Mouse (Mus musculus) cerebellum, adult 8-10 months (tissue): ENCODE results near the gene Gm20521.
"Not testable (repeated sequence)": the region's sequence is repeated elsewhere in the genome, so short reads cannot be mapped to it uniquely, and the experiment has no call there.

Experiments
- DNase-seq: peaks from one replicate; pipeline ENCODE4 v3.0.0; 2022

The Gm20521 gene

DNA sequence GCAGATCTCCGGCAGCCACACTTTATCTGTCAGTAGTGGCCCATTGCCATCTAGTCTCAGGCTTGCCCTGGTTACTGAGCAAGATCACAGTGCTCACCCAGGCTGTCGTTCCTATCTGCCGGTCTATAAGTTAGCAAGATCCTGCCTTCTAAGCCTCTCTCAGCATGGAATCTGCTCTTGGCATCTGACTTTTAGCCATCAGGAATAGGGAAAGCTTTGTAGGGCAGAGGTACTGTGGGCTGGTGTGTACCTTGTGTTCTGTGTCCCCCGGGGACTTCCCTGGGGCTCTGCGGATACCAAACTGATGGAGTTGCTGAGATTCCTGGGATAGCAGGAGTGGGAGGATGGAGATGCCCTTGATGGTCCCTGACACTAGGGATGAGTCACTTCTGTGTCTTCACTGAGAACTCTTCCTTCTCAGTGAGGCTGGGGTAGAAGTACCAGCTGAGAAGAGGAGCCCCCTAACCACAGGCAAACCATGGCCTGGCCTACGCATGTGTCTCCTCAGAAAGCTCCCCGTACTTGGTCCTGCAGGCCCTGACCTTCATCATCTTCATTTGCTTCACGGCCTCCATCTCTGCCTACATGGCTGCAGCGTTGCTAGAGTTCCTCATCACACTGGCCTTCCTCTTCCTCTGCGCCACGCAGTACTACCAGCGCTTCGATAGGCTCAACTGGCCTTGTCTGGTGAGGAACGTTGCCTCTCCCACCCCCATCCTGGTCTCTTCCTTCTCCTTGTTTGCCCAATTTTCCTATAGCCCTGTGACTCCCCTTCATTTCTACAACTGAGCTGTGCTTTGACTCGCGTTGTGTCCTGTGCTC is 54.3 kb downstream of the Gm20521 start:
- no peak for DNase-seq

- no peak for DNase-seq
Measured at GRCm38 (mm10) chr14:54938431-54939219, 55.4 kb downstream of the Gm20521 start.

DNA sequence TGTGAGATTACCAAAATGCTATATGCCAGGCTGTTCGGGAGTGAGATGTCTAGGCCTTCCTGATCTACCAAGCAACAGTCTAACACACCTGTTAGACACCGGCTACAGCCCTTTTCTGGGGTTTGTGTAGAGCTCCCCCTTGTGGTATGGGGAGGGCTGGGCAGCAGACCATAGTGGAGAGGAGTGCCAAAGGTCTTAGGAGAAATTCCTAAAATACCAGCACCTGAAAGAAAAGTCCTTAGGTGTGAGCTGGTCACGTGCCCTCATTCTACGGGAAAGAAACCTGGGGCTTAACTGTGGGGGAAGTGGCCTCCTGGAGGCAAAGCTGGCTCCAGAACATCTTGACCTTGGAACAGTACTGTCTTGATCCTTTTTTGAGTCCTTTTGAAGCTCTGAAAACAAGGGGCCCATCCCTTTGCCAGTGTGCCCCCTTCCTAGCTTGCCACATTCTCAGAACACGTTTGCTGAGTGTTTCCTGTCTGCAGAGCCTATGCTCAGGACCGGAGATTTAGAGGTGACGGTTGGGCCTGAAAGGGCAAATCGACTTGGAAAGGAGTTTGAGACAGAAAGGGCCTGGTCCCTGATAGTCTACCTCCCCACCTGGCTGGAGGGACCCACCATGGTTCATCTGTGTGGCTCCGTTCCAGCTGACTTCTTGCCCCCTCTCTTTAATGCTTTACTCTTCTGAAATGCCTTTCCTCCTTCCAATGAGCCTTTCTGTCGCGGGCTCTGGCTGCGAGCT is 56.4 kb downstream of the Gm20521 start:
- peak; percentile 58 for DNase-seq

GRCm38 (mm10) chr14:54940176-54940530 is 56.9 kb downstream of the Gm20521 start:
- no peak for DNase-seq

DNA sequence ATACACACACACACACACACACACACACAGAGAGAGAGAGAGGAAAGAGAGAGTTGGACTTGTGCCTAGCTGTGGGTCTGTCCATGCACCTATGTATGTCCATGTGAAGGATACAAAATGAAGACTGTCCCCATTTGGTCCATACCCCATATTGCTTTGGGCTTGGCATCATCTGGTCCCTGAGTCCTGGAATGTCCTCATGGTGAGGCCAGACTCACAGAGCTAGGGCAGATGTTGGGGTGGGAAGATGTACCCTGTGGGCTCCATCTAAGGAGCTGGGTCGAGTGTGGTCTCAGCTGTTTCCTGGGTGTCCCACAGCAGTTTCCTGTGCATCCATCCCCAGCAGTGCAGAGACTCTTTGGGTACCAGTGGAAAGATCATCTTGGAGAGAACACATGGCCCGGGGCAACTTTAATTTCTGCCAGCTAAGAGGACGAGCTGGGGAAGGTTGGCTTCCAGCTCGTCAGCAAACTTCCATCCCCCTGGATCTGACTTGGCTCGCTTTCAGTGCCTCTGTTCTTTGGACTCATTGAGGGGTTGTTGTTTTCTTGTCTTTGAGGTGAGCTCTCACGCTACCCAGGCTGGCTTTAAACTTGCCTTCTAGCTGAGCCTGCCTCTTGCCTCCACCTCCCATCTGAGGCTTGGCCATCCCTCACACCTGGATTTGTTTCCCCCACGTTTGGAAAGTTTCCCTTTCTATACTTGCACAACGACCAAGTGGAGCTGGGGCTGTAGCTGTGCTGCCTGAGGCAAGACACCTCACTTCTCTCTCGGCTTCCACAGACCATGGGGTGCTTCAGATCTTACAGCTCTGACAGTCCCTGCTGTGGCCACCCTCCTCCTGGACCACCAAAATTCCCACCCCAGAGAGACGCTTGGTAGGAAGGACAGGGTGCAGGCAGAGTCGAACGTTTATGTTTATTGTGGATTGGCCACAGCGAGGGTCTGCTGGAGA is 58.1 kb downstream of the Gm20521 start:
- no peak for DNase-seq

- no peak for DNase-seq
Measured at GRCm38 (mm10) chr14:54942479-54942878, 59.2 kb downstream of the Gm20521 start.

DNA sequence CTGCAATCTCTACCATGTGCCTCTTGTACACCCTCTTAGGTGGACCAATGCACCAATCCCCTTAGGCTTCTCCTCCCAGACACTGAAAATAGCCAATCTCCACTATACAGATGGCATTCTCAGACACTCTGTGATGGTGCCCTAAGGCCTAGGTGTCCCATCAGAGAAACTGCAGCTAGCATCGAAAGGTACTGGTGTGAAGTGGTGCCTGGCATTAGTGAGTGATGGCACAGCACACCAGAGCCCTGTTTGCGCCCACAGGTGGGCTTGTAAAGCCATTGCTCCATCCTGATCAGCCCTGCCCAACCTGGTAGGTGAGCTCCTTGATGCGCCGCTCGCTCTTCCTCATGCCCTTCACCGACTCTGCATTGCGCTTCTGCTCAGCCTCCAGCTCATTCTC is 60.7 kb downstream of the Gm20521 start:
- DNase-seq: no peak

DNA sequence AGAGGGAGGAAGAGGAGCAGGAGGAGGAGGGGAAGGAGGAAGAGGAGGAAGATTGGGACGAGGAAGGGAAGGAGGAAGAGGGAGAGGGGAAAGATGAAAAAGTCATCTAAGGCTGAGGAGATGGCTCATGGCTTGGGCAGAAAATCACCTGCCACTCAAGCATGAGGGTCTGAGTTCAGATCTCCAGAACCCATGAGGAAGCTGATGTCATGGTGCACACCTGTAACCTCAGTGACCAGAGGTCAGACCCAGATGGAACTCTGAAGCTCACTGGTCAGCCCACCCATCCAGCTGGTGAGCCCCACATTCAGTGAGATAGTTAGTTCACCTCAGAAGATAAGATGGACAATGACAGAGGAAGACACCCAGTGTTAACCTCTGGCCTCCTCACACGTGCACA is 61.7 kb downstream of the Gm20521 start:
- no peak for DNase-seq

DNA sequence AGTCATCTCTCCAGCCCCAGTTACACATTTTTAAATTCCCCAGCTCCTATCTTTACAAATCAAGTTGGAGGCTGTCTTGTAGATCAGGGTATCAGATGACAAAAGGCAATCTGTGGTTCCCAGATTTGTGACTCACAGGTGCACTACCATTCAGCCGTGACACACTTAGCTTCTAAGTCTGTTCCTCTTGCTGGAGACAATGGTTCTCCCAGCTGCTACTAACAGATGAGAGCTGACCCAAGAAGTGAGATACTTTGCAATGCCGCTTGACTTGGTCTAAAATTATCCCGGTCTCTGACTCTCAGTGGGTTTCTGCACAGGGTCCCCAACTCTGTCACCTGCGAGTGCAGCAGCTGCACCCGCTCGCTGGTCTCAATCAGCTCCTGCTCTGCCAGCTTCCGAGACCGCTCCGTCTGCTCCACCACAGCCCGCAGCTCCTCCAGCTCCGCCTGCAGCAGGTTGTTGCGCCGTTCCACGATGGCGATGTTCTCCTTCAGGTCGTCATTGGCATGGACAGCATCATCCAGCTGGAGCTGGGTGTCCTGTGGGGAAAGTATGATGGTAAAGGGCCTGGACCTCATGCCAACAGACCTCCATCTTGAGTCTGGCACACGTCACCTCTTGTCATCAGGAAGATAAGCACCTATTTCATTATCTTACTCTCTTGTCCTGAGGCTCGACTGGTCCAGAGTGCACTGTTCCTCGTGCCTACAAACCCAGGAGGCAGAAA is 62.9 kb downstream of the Gm20521 start:
- no peak for DNase-seq

DNA sequence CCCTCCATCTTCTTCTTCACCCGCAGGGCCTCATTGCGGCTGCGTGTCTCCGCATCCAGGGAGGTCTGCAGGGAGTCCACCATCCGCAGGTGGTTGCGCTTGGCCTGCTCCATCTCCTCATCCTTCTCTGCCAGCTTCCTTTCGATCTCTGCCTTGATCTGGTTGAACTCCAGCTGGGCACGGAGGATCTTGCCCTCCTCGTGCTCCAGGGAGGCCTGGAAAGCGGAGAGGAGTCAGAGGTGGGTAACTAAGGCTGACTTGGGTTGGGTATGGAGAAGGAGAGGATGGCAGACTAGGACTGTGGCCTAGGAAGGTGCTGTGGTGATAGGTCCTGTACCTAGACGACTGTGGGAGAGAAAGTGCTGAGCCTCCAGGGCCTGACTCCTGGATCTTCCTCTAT is 63.8 kb downstream of the Gm20521 start:
- DNase-seq: not testable (repeated sequence)
